Mouse (Mus musculus): ENCODE measurements around the gene Braf.
"Not testable (repeated sequence)": the region's sequence is repeated elsewhere in the genome, so short reads cannot be mapped to it uniquely, and the experiment has no call there.

Gene Braf

GRCm38 (mm10) chr6:39724866-39725711, at the start of gene Braf:
Gene Braf, minus strand, starts transcription at chr6:39725463.
- DNase-seq (ENCODE audit: low read depth, low spot score): peak; percentile 96

- no peak for DNase-seq (ENCODE audit: low read depth, low spot score)
Measured at GRCm38 (mm10) chr6:39775029-39775428, 49.8 kb upstream of the Braf start.

GRCm38 (mm10) chr6:39757229-39757628, 32.0 kb upstream of the Braf start:
- DNase-seq (ENCODE audit: low read depth, low spot score): no peak

- DNase-seq (ENCODE audit: low read depth, low spot score): no peak
Measured at GRCm38 (mm10) chr6:39749881-39750280, 24.6 kb upstream of the Braf start.

DNA sequence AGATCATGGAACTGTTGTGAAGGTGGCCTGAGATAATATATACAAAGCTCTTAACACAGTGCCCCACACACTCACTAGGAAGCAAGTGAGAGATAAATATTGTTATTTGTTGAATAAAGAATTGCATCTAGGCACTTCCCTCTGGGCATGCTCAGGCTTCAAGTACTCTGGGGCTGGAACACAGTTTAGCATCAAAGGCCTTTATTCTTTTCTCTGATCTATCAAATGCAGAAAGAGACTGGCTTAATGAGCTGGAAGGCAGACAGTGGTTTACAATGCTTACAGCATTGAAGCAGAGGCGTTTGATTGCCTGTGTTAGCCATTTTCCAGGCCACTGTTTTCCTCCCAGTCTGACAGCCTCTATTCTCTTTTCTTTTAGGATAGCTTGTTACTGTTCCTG, 21.8 kb upstream of the Braf start:
- DNase-seq (ENCODE audit: low read depth, low spot score): peak; percentile 33

- no peak for DNase-seq (ENCODE audit: low read depth, low spot score)
Measured at GRCm38 (mm10) chr6:39745456-39745855, 20.2 kb upstream of the Braf start.

DNA sequence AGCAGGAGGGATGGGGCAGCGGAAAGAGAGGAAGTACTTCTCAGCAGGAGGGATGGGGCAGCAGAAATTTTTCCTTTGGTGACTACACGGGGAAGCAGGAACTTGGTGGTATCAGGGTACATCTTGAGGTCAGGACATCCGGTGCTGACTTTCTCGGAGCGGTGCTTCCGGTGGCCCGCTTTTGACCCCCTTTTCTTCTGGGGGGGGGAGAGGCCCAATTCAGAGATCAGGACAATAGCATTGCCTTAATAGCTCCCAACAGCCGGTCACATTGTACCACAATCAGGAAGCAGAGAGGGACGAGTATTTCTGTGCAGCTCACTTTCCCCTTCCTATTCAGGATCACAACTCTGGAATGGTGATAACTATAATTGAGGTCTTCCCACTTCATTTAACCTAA, 14.4 kb upstream of the Braf start:
- not testable (repeated sequence) for DNase-seq (ENCODE audit: low read depth, low spot score)

DNA sequence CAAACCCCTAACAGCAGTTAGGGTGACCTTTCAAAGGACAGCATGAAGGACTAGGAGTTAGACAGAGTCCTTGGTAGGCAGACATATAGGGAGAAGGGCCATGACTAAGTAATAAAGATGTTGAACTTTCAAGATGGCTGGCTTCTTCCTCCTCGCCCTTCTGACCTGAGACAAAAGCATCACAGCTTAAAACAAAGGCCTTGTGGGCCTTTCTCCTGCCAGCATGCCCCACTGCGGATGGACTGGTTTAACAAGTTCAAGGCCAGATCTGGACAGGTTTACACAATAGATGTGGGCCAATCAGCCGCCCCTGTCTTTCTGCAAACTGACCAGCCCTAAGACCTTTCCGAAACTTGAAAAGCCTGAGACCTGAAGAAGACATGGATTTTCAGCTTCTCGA, 2.8 kb upstream of the Braf start:
- no peak for DNase-seq (ENCODE audit: low read depth, low spot score)

GRCm38 (mm10) chr6:39726149-39726548, 886 bp upstream of the Braf start:
- no peak for DNase-seq (ENCODE audit: low read depth, low spot score)

DNA sequence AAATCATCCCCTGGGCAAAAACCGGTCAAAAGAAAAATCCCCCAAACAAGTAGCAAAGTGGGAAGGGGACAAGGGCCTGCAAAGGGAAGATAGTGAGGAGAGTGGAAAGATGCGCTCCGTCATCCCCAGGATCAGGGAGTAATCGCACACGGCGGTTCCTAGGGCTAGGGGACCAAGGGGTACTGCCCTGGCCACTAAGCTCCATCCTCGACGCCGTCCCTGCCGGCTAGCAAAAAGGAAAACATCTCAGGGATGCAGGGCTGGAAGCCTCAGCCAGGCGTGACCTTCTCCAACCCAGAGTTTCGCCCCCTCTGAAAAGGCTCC, 759 bp downstream of the Braf start:
- peak; percentile 38 for DNase-seq (ENCODE audit: low read depth, low spot score)

GRCm38 (mm10) chr6:39724071-39724470, 1.2 kb downstream of the Braf start:
- DNase-seq (ENCODE audit: low read depth, low spot score): no peak

DNA sequence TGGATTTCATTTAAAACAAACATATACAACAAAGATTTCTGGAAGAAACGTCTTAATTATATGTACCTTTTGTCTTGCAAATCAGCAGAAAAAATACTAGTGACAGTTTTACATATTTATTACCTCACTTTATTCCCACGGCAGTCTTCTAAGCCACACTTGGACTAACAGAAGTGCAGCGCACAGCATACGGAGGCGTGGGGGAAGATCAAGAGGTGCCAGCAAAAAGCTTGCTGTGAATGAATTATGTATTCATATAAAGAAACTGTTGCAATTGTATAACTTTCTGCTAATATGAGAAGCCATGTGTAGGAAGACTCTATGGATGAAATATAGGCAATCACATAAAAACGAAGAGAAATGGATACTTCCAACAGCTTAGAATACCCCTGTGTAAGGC, 6.7 kb downstream of the Braf start:
- DNase-seq (ENCODE audit: low read depth, low spot score): peak; percentile 62

- no peak for DNase-seq (ENCODE audit: low read depth, low spot score)
Measured at GRCm38 (mm10) chr6:39717049-39717448, 8.2 kb downstream of the Braf start.

DNA sequence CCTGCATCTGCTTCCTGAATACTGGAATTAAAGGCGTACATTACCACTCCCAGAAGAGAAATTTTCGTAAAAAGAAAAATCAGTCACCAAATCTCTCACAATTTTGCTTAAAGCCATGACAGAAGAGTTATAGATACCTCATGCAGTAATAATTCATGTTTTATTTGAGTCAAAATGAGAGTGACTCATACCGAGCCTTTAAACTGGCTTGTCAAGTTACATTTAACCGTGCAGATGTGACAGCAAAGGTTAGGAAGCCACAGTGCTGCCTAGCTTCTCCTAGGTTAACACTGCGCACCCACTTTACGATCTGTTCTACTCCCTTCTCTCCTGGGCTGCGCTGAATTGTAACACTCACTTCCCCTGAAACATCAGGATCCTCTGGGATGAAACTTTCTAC, 10.9 kb downstream of the Braf start:
- peak; percentile 31 for DNase-seq (ENCODE audit: low read depth, low spot score)

DNA sequence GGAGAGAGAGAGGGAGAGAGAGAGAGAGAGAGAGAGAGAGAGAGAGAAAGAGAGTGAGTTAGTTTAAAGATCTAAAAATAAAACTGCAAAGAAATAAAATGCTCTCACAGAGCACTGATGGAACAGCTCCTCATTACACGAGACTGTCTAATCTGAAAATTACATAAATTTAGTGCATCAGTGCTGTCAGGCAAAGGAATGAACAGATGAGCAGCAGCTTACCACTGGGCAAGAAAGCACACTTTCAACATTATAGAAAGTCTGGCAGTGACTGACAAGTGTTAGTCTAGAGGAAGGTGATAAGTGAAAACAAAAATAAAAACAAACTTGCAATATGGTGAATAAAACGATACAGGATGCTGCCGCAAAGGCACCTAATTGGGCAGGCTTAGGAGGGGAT, 11.9 kb downstream of the Braf start:
- DNase-seq (ENCODE audit: low read depth, low spot score): peak; percentile 24

GRCm38 (mm10) chr6:39705625-39706024, 19.6 kb downstream of the Braf start:
- no peak for DNase-seq (ENCODE audit: low read depth, low spot score)

DNA sequence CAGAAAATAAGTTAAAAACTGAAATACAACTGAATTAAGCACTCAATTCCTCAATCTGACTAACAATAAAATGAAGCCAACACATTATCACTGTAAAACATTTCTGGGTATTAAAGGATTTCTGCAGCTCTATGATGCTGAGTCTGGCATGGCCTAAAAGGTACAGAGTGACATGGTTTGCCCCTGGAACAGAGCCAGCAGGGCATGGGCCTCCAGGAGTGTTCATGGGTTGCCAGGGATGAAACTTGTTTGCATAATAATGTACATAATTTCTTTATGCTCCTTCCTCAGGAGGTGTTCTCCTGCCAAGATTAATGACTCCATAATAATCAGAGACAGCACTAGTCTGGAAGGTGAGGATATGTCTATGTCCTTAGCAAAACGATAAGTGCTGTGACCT, 32.1 kb downstream of the Braf start:
- DNase-seq (ENCODE audit: low read depth, low spot score): peak; percentile 32

DNA sequence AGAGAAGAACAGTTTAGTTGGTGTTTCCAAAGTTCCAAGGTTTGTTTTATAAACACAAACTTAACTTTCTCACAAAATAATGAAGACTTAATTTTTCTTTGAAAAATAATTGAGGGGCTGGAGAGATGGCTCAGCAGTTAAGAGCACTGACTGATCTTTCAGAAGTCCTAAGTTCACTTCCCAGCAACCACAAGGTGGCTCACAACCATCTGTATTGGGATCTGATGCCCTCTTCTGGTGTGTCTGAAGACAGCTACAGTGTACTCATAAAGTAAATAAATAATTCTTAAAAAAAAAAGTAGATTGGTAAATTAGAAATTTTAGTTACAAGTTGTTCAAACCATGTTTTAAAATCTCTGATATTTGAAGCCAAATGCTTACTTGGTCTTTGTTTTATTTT, 38.4 kb downstream of the Braf start:
- DNase-seq (ENCODE audit: low read depth, low spot score): not testable (repeated sequence)

- no peak for DNase-seq (ENCODE audit: low read depth, low spot score)
Measured at GRCm38 (mm10) chr6:39681795-39682194, 43.5 kb downstream of the Braf start.

GRCm38 (mm10) chr6:39680524-39680923, 44.7 kb downstream of the Braf start:
- DNase-seq (ENCODE audit: low read depth, low spot score): peak; percentile 21

GRCm38 (mm10) chr6:39678241-39678640, 47.0 kb downstream of the Braf start:
- no peak for DNase-seq (ENCODE audit: low read depth, low spot score)

DNA sequence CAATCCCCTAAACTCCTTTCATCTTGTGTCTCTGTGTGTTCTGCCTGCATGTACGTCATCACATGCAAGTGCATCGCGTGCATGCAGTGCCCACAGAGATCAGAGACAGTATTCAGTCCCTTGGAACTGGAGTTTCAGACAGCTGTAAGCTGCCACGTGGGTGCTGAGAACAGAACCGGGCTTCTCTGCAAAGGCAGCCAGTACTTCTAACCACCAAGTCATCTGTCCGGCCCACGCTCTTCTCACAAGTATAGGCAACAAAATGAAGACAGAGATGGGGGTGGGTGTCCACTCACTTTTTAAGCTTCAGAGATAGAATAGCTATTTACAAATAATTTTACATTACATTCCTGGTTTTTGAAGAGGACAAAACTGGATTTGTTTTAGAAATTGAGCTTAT, 50.2 kb downstream of the Braf start:
- peak; percentile 86 for DNase-seq (ENCODE audit: low read depth, low spot score)

GRCm38 (mm10) chr6:39611296-39611695, 114.0 kb downstream of the Braf start:
- DNase-seq (ENCODE audit: low read depth, low spot score): no peak

- DNase-seq (ENCODE audit: low read depth, low spot score): peak; percentile 48
Measured at GRCm38 (mm10) chr6:39610207-39610606, 115.1 kb downstream of the Braf start.

Measured in brain, adult 2 months (tissue).